Mouse (Mus musculus): ENCODE results near the gene Parvg.
A peak's percentile ranks its signal among the peaks of the same experiment; 100 is the strongest.
"Not testable (repeated sequence)": the region's sequence is repeated elsewhere in the genome, so short reads cannot be mapped to it uniquely, and the experiment has no call there.

The Parvg gene

GRCm38 (mm10) chr15:84323966-84324869 lies at the start of gene Parvg:
Gene Parvg (plus strand): TSS chr15:84324026.
- DNase-seq (ENCODE audit: low spot score): peak; percentile 34

- no peak for DNase-seq (ENCODE audit: low spot score)
These were observed 47.8 kb upstream of the Parvg start for GRCm38 (mm10) chr15:84276066-84276465.

- DNase-seq (ENCODE audit: low spot score): no peak
These were observed 45.7 kb upstream of the Parvg start for GRCm38 (mm10) chr15:84278091-84278490.

GRCm38 (mm10) chr15:84278656-84279055 lies 45.2 kb upstream of the Parvg start:
- DNase-seq (ENCODE audit: low spot score): no peak

GRCm38 (mm10) chr15:84280309-84280708 lies 43.5 kb upstream of the Parvg start:
- no peak for DNase-seq (ENCODE audit: low spot score)

- DNase-seq (ENCODE audit: low spot score): no peak
These were observed 43.0 kb upstream of the Parvg start for GRCm38 (mm10) chr15:84280712-84281347.

- DNase-seq (ENCODE audit: low spot score): no peak
These were observed 41.4 kb upstream of the Parvg start for GRCm38 (mm10) chr15:84282206-84283085.

GRCm38 (mm10) chr15:84284059-84284458 lies 39.8 kb upstream of the Parvg start:
- peak; percentile 32 for DNase-seq (ENCODE audit: low spot score)

- DNase-seq (ENCODE audit: low spot score): no peak
These were observed 38.4 kb upstream of the Parvg start for GRCm38 (mm10) chr15:84285453-84285852.

GRCm38 (mm10) chr15:84288953-84289352 lies 34.9 kb upstream of the Parvg start:
- DNase-seq (ENCODE audit: low spot score): not testable (repeated sequence)

- no peak for DNase-seq (ENCODE audit: low spot score)
These were observed 32.7 kb upstream of the Parvg start for GRCm38 (mm10) chr15:84291097-84291496.

GRCm38 (mm10) chr15:84293590-84293989 lies 30.2 kb upstream of the Parvg start:
- no peak for DNase-seq (ENCODE audit: low spot score)

- DNase-seq (ENCODE audit: low spot score): no peak
These were observed 29.4 kb upstream of the Parvg start for GRCm38 (mm10) chr15:84294391-84294790.

- no peak for DNase-seq (ENCODE audit: low spot score)
These were observed 28.6 kb upstream of the Parvg start for GRCm38 (mm10) chr15:84295225-84295624.

- no peak for DNase-seq (ENCODE audit: low spot score)
These were observed 26.4 kb upstream of the Parvg start for GRCm38 (mm10) chr15:84297454-84297853.

GRCm38 (mm10) chr15:84298804-84299370 lies 24.9 kb upstream of the Parvg start:
- no peak for DNase-seq (ENCODE audit: low spot score)

- DNase-seq (ENCODE audit: low spot score): no peak
These were observed 24.0 kb upstream of the Parvg start for GRCm38 (mm10) chr15:84299662-84300333.

GRCm38 (mm10) chr15:84300591-84300990 lies 23.2 kb upstream of the Parvg start:
- DNase-seq (ENCODE audit: low spot score): no peak

GRCm38 (mm10) chr15:84301026-84301425 lies 22.8 kb upstream of the Parvg start:
- no peak for DNase-seq (ENCODE audit: low spot score)

GRCm38 (mm10) chr15:84301641-84302420 lies 22.0 kb upstream of the Parvg start:
- no peak for DNase-seq (ENCODE audit: low spot score)

GRCm38 (mm10) chr15:84303264-84303663 lies 20.6 kb upstream of the Parvg start:
- no peak for DNase-seq (ENCODE audit: low spot score)
